Mouse (Mus musculus): ENCODE measurements around the gene Scamp4.

GRCm38 (mm10) chr10:80611024-80611423 is 8.4 kb downstream of the Scamp4 start:
- TF ChIP-seq POLR2A (IDR thresholded peaks at IDR 0.05; ENCODE audit: extremely low read depth, insufficient read depth, low read length) (no peak), CTCF (IDR thresholded peaks at IDR 0.05; ENCODE audit: extremely low read depth, insufficient read depth, low read length) (peak; percentile 65)

Measured in cortical plate, adult 2 months (tissue).